Mouse (Mus musculus) midbrain, embryonic 13.5 days (tissue): ENCODE results near the gene Teddm3. TPM values are rescaled to one million over a fixed set of nuclear protein-coding genes. Genes with fewer than 3 reads are reported as not detected.
"Not testable (repeated sequence)": the region's sequence is repeated elsewhere in the genome, so short reads cannot be mapped to it uniquely, and the experiment has no call there.

Experiments used
- ATAC-seq: fragments of 200-750 bp; cut with Nextera tagmentation; 2 replicates; pipeline ENCODE4 v1.8.0; 2017; ENCODE audit warnings: mild to moderate bottlenecking, moderate TSS enrichment, moderate library complexity
- H3K27ac ChIP-seq: fragments of 300-500 bp; sonication (generic); 2 replicates; pipeline ENCODE4 v1.5.1; 2015; ENCODE audit warnings: inconsistent platforms, mild to moderate bottlenecking, moderate library complexity
- H3K27me3 ChIP-seq: fragments of 300-500 bp; sonication (generic); 2 replicates; pipeline ENCODE4 v1.6.1; 2015; ENCODE audit warnings: mild to moderate bottlenecking, inconsistent platforms
- H3K36me3 ChIP-seq: fragments of 300-500 bp; sonication (generic); 2 replicates; pipeline ENCODE4 v1.6.1; 2015; ENCODE audit warnings: mild to moderate bottlenecking, inconsistent platforms
- H3K4me1 ChIP-seq: fragments of 300-500 bp; sonication (generic); replicated peaks from 2 replicates; pipeline ENCODE4 v1.6.1; 2015; ENCODE audit warnings: inconsistent platforms
- H3K4me2 ChIP-seq: fragments of 300-500 bp; sonication (generic); replicated peaks from 2 replicates; pipeline ENCODE4 v1.6.1; 2015; ENCODE audit warnings: moderate library complexity, mild to moderate bottlenecking, inconsistent platforms
- H3K4me3 ChIP-seq: fragments of 300-500 bp; sonication (generic); replicated peaks from 2 replicates; pipeline ENCODE4 v1.5.1; 2015; ENCODE audit warnings: mild to moderate bottlenecking, inconsistent platforms
- H3K9ac ChIP-seq: fragments of 300-500 bp; sonication (generic); replicated peaks from 2 replicates; pipeline ENCODE4 v1.6.1; 2015; ENCODE audit warnings: mild to moderate bottlenecking, inconsistent platforms
- H3K9me3 ChIP-seq: fragments of 300-500 bp; sonication (generic); 2 replicates; pipeline ENCODE4 v1.6.1; 2016; ENCODE audit warnings: mild to moderate bottlenecking, inconsistent platforms
- WGBS: fragments of 180-500 bp; shearing (Covaris S2); methylation state at CpG from one replicate; pipeline ENCODE4 v1.1.7; 2015; 5-methylcytosine and 5-hydroxymethylcytosine counted together
- polyA plus RNA-seq: library from polyadenylated mRNA; unstranded; fragments of >200 nt; fragmentation: Nextera tagmentation; extraction: Ambion mirVana; gene quantifications from 2 replicates; pipeline ENCODE4 v1.2.1, GENCODE M21; 2015

Gene Teddm3
- polyA plus RNA-seq, 1 experiment from 2014 or later = not detected

GRCm38 (mm10) chr16:21187568-21187967 is 33.8 kb upstream of the Teddm3 start:
- Histone ChIP-seq H3K4me3 (no peak overlapping the region), H3K9me3 (no peaks in the 10 kb centered on the region), H3K36me3 (no peaks in the 10 kb centered on the region), H3K27me3 (no peaks in the 10 kb centered on the region), H3K4me2 (no peak overlapping the region), H3K4me1 (peaks cover 8% of the 10 kb centered on the region), H3K9ac (no peak overlapping the region), H3K27ac (peak overlapping the region; percentile 53; the same call in 1 of the 2 replicates)
- ATAC-seq = no peak
- 46% methylated on average over 7 of the region's 7 CpGs for WGBS

GRCm38 (mm10) chr16:21184697-21185096 is 30.9 kb upstream of the Teddm3 start:
- H3K9me3 ChIP-seq = no peaks in the 10 kb centered on the region
- H3K9ac ChIP-seq = no peak overlapping the region
- ATAC-seq = no peak
- H3K4me2 ChIP-seq = no peak overlapping the region
- H3K27me3 ChIP-seq = no peaks in the 10 kb centered on the region
- no peak overlapping the region for H3K27ac ChIP-seq
- no peaks in the 10 kb centered on the region for H3K36me3 ChIP-seq
- no peak overlapping the region for H3K4me3 ChIP-seq
- H3K4me1 ChIP-seq = peaks cover 5% of the 10 kb centered on the region

GRCm38 (mm10) chr16:21182108-21182507 is 28.3 kb upstream of the Teddm3 start:
- ATAC-seq = no peak
- peaks cover 4% of the 10 kb centered on the region; the same call in 1 of the 2 replicates for H3K4me1 ChIP-seq
- no peak overlapping the region for H3K4me2 ChIP-seq
- no peaks in the 10 kb centered on the region for H3K27me3 ChIP-seq
- H3K9me3 ChIP-seq = no peaks in the 10 kb centered on the region
- WGBS = 71% methylated on average over 1 of the region's 1 CpGs
- no peak overlapping the region for H3K9ac ChIP-seq
- no peak overlapping the region for H3K4me3 ChIP-seq
- H3K36me3 ChIP-seq = no peaks in the 10 kb centered on the region
- H3K27ac ChIP-seq = no peak overlapping the region

GRCm38 (mm10) chr16:21175236-21175635 is 21.4 kb upstream of the Teddm3 start:
- no peaks in the 10 kb centered on the region for H3K4me1 ChIP-seq
- H3K36me3 ChIP-seq = no peaks in the 10 kb centered on the region
- WGBS = 0% methylated on average over 1 of the region's 1 CpGs
- H3K9me3 ChIP-seq = no peaks in the 10 kb centered on the region
- H3K27ac ChIP-seq = no peak overlapping the region
- H3K27me3 ChIP-seq = no peaks in the 10 kb centered on the region
- no peak for ATAC-seq
- H3K9ac ChIP-seq = no peak overlapping the region
- no peak overlapping the region for H3K4me3 ChIP-seq
- no peak overlapping the region for H3K4me2 ChIP-seq

- 89% methylated on average over 13 of the region's 13 CpGs for WGBS
- H3K27me3 ChIP-seq = no peaks in the 10 kb centered on the region
- H3K4me3 ChIP-seq = no peak overlapping the region
- no peaks in the 10 kb centered on the region for H3K9me3 ChIP-seq
- H3K4me2 ChIP-seq = no peak overlapping the region
- no peak overlapping the region for H3K9ac ChIP-seq
- H3K36me3 ChIP-seq = no peaks in the 10 kb centered on the region
- H3K4me1 ChIP-seq = no peaks in the 10 kb centered on the region
- no peak overlapping the region for H3K27ac ChIP-seq
- no peak for ATAC-seq
These were observed 14.9 kb upstream of the Teddm3 start for GRCm38 (mm10) chr16:21168730-21169129.

- not testable (repeated sequence) for H3K4me1 ChIP-seq, H3K27ac ChIP-seq, H3K27me3 ChIP-seq, H3K9me3 ChIP-seq, H3K4me2 ChIP-seq, H3K36me3 ChIP-seq, H3K4me3 ChIP-seq, H3K9ac ChIP-seq
- ATAC-seq = peak; percentile 89
- WGBS = 48% methylated on average over 5 of the region's 19 CpGs
These were observed 11.8 kb upstream of the Teddm3 start for GRCm38 (mm10) chr16:21165343-21166220.

- not testable (repeated sequence) for H3K9ac ChIP-seq, H3K4me3 ChIP-seq, H3K4me2 ChIP-seq, H3K27ac ChIP-seq, ATAC-seq, H3K4me1 ChIP-seq, H3K27me3 ChIP-seq, H3K36me3 ChIP-seq, H3K9me3 ChIP-seq
- 92% methylated on average over 3 of the region's 3 CpGs for WGBS
These were observed 9.6 kb upstream of the Teddm3 start for GRCm38 (mm10) chr16:21163423-21163822.

- not testable (repeated sequence) for H3K9ac ChIP-seq, H3K27me3 ChIP-seq, H3K9me3 ChIP-seq, H3K4me2 ChIP-seq, H3K27ac ChIP-seq, H3K4me3 ChIP-seq, H3K4me1 ChIP-seq, H3K36me3 ChIP-seq, ATAC-seq
- 90% methylated on average over 1 of the region's 1 CpGs for WGBS
These were observed 5.4 kb upstream of the Teddm3 start for GRCm38 (mm10) chr16:21159226-21159625.

GRCm38 (mm10) chr16:21156261-21156660 is 2.5 kb upstream of the Teddm3 start:
- not testable (repeated sequence) for H3K27ac ChIP-seq, H3K9me3 ChIP-seq, H3K4me3 ChIP-seq, ATAC-seq, H3K36me3 ChIP-seq, H3K27me3 ChIP-seq, H3K9ac ChIP-seq, H3K4me1 ChIP-seq, H3K4me2 ChIP-seq

GRCm38 (mm10) chr16:21151564-21152361 is 2.0 kb downstream of the Teddm3 start:
- WGBS = 76% methylated on average over 4 of the region's 4 CpGs
- Histone ChIP-seq H3K36me3 (no peaks in the 10 kb centered on the region), H3K4me2 (no peak overlapping the region), H3K9me3 (no peaks in the 10 kb centered on the region), H3K4me1 (no peaks in the 10 kb centered on the region), H3K27ac (no peak overlapping the region), H3K27me3 (no peaks in the 10 kb centered on the region), H3K9ac (no peak overlapping the region), H3K4me3 (no peak overlapping the region)
- ATAC-seq = no peak

GRCm38 (mm10) chr16:21149896-21150295 is 3.9 kb downstream of the Teddm3 start:
- H3K27ac ChIP-seq = no peak overlapping the region
- H3K36me3 ChIP-seq = no peaks in the 10 kb centered on the region
- no peak overlapping the region for H3K4me3 ChIP-seq
- no peaks in the 10 kb centered on the region for H3K27me3 ChIP-seq
- H3K9me3 ChIP-seq = no peaks in the 10 kb centered on the region
- H3K9ac ChIP-seq = no peak overlapping the region
- no peaks in the 10 kb centered on the region for H3K4me1 ChIP-seq
- no peak overlapping the region for H3K4me2 ChIP-seq
- ATAC-seq = no peak

- H3K9me3 ChIP-seq, H3K36me3 ChIP-seq, H3K4me3 ChIP-seq, H3K4me2 ChIP-seq, ATAC-seq, H3K4me1 ChIP-seq, H3K27ac ChIP-seq, H3K27me3 ChIP-seq, H3K9ac ChIP-seq: not testable (repeated sequence)
- WGBS = 90% methylated on average over 1 of the region's 1 CpGs
These were observed 5.3 kb downstream of the Teddm3 start for GRCm38 (mm10) chr16:21148451-21148850.
